Mouse (Mus musculus): ENCODE measurements around the gene Elf3. TPM values are rescaled to one million over a fixed set of nuclear protein-coding genes. Genes with fewer than 3 reads are reported as not detected.

Elf3 gene
- polyA plus RNA-seq (2015; fragmentation: Nextera tagmentation; extraction: Ambion mirVana) = 0.28 and 0.43 TPM in 2 replicates

DNA sequence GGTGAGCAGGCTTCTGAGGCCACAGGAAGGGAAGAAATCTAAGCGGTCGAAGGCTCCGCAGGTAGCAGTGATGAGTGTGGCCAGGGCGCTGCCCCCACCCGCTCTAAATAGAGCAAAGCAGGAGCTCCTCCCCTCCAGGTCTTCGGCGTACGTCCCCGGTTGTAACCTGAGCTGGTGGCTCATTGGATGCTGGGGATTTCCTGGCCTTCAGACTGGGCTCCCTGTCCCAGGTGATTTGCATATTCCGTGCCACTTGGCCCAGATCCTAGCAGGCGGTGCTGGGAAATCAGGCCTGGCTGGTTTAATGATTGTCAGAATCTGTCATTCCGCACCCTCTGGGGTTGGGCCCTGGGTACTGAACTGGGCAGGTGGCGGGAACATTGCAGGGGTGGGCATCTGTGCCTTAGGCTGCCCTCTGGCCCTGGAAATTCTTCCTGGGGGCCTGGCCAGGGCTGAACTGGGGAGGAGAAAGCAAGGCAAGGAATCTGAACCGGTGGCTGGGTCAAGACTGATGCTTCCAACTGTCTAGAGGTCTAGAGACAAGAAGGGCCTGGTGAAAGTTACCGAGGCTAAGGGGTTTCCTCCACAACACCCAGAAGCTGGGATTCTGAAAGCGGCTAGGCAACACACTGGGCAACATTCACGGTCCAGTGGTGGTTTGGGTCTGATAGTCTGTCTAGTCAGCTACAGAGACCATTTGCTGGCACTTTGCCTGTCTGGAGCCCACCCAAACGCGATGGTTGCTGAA, at the start of gene Elf3:
TSS of gene Elf3 (minus strand) at position 189 of the 748 bp plus-strand sequence.
- peaks cover 15% of the 10 kb centered on the region for H3K36me3 ChIP-seq
- H3K9me3 ChIP-seq = no peaks in the 10 kb centered on the region
- H3K9ac ChIP-seq (replicated peaks) = peak within 1 kb of the TSS; percentile 24; the same call in 1 of the 2 replicates
- peaks cover 11% of the 10 kb centered on the region for H3K4me1 ChIP-seq
- peak within 1 kb of the TSS; percentile 50; the same call in 1 of the 2 replicates for H3K27ac ChIP-seq (replicated peaks)
- WGBS = 7% methylated on average over 19 of the region's 19 CpGs
- H3K27me3 ChIP-seq = no peaks in the 10 kb centered on the region
- ATAC-seq (replicated peaks) = peak; percentile 69
- H3K4me3 ChIP-seq = peak within 1 kb of the TSS; percentile 25; the same call in 1 of the 2 replicates
- H3K4me2 ChIP-seq (replicated peaks) = peak within 1 kb of the TSS; percentile 44

DNA sequence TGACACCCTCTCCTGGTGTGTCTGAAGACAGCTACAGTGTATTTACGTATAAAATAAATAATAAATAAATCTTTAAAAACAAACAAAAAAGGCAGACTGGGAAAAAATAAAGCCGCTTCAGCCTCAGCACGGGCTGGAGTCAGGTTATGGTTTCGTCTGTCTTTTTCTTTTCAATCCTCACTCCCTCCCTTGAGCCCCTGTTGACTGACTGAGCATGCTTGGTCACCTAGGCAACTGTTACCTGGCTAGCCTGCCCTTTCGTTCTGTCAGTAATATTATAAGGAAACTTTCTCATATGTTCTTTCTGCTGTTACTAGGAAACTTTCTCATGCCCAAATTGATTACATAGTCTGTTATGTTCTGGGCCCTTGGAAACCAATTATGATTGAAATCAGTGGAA, 32.5 kb upstream of the Elf3 start:
- no peak for ATAC-seq (replicated peaks)
- Histone ChIP-seq H3K9me3 (no peaks in the 10 kb centered on the region), H3K4me2 (replicated peaks) (no peak overlapping the region), H3K4me3 (no peak overlapping the region), H3K27me3 (no peaks in the 10 kb centered on the region), H3K9ac (replicated peaks) (no peak overlapping the region), H3K27ac (replicated peaks) (no peak overlapping the region), H3K4me1 (no peaks in the 10 kb centered on the region), H3K36me3 (peaks cover 16% of the 10 kb centered on the region)
- 83% methylated on average over 5 of the region's 5 CpGs for WGBS

- WGBS = 85% methylated on average over 2 of the region's 2 CpGs
- H3K4me1 ChIP-seq = peaks cover 20% of the 10 kb centered on the region
- no peak overlapping the region for H3K4me3 ChIP-seq
- no peak overlapping the region for H3K27ac ChIP-seq (replicated peaks)
- no peak for ATAC-seq (replicated peaks)
- no peaks in the 10 kb centered on the region for H3K27me3 ChIP-seq
- H3K36me3 ChIP-seq = no peaks in the 10 kb centered on the region
- H3K4me2 ChIP-seq (replicated peaks) = no peak overlapping the region
- no peaks in the 10 kb centered on the region for H3K9me3 ChIP-seq
- H3K9ac ChIP-seq (replicated peaks) = no peak overlapping the region
Measured at GRCm38 (mm10) chr1:135286311-135286710, 27.9 kb upstream of the Elf3 start.

- peaks cover 30% of the 10 kb centered on the region for H3K4me1 ChIP-seq
- H3K27me3 ChIP-seq = no peaks in the 10 kb centered on the region
- peak; percentile 88 for ATAC-seq (replicated peaks)
- H3K9me3 ChIP-seq = no peaks in the 10 kb centered on the region
- H3K36me3 ChIP-seq = no peaks in the 10 kb centered on the region
- H3K4me2 ChIP-seq (replicated peaks) = peak within 1 kb of the TSS; percentile 68
- peak within 1 kb of the TSS; percentile 94 for H3K9ac ChIP-seq (replicated peaks)
- peak within 1 kb of the TSS; percentile 93 for H3K27ac ChIP-seq (replicated peaks)
- WGBS = 0% methylated on average over 36 of the region's 39 CpGs
- peak within 1 kb of the TSS; percentile 82 for H3K4me3 ChIP-seq
Measured at GRCm38 (mm10) chr1:135283826-135284291, 25.5 kb upstream of the Elf3 start, which contains the start of gene Rnpep. Gene Rnpep, minus strand, starts transcription at chr1:135284084.

- H3K4me3 ChIP-seq = peak overlapping the region; percentile 82
- H3K27me3 ChIP-seq = no peaks in the 10 kb centered on the region
- H3K27ac ChIP-seq (replicated peaks) = peak overlapping the region; percentile 93
- H3K9ac ChIP-seq (replicated peaks) = peak overlapping the region; percentile 94
- peak; percentile 82 for ATAC-seq (replicated peaks)
- WGBS = 0% methylated on average over 48 of the region's 48 CpGs
- H3K4me1 ChIP-seq = peaks cover 30% of the 10 kb centered on the region
- peak overlapping the region; percentile 68 for H3K4me2 ChIP-seq (replicated peaks)
- H3K9me3 ChIP-seq = no peaks in the 10 kb centered on the region
- peaks cover under 1% of the 10 kb centered on the region; the same call in 1 of the 2 replicates for H3K36me3 ChIP-seq
Measured at GRCm38 (mm10) chr1:135283287-135283825, 25.0 kb upstream of the Elf3 start.

DNA sequence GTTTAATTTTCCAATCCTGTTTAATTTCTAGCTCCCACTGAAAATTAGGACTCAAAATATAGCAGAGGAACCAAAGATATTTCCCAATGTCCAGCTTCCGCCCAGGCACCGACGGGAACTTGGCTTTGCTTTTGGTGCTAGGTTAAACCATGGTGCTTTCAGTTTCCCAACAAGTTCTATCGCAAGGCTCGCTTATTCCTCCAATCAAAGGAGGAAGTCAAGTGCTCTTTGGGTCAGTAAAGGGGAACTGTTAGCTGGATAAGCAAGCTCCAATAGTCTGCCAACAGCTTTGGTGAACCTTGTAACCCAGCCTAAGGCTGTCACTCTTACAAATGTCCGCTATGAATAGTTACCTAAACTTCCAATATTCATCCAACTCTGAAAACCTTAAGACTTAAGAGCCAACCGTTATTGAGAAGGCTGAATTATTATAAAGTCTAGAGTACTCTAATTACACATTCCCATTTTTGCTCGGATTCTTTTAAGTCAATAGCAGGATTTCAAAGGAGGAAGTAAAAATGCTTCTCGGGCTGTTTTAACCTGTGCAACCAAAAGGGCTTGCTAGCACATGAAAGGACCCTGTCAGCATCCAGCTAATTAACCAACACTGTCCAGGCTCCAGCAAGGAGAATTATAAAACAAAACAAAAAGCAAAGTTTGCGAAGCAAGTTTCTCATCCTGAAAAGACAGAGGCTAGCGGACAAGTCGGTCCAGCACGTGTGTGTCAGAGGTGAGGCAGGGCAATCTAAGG, 24.3 kb upstream of the Elf3 start:
- 31% methylated on average over 13 of the region's 13 CpGs for WGBS

GRCm38 (mm10) chr1:135281841-135282240, 23.5 kb upstream of the Elf3 start:
- Histone ChIP-seq H3K36me3 (peaks cover 14% of the 10 kb centered on the region), H3K4me2 (replicated peaks) (no peak overlapping the region), H3K4me1 (peaks cover 30% of the 10 kb centered on the region), H3K27me3 (no peaks in the 10 kb centered on the region), H3K9ac (replicated peaks) (no peak overlapping the region), H3K27ac (replicated peaks) (no peak overlapping the region), H3K9me3 (no peaks in the 10 kb centered on the region), H3K4me3 (no peak overlapping the region)
- WGBS = 94% methylated on average over 17 of the region's 17 CpGs
- ATAC-seq (replicated peaks) = no peak

More for the DNA sequence above, 24.3 kb upstream of the Elf3 start:
- Histone ChIP-seq H3K4me1 (peaks cover 30% of the 10 kb centered on the region), H3K9ac (replicated peaks) (peak overlapping the region; percentile 94), H3K9me3 (no peaks in the 10 kb centered on the region), H3K4me3 (peak overlapping the region; percentile 82), H3K27me3 (no peaks in the 10 kb centered on the region), H3K27ac (replicated peaks) (peak overlapping the region; percentile 93), H3K4me2 (replicated peaks) (peak overlapping the region; percentile 68), H3K36me3 (peaks cover 7% of the 10 kb centered on the region; the same call in 1 of the 2 replicates)
- ATAC-seq (replicated peaks) = no peak

DNA sequence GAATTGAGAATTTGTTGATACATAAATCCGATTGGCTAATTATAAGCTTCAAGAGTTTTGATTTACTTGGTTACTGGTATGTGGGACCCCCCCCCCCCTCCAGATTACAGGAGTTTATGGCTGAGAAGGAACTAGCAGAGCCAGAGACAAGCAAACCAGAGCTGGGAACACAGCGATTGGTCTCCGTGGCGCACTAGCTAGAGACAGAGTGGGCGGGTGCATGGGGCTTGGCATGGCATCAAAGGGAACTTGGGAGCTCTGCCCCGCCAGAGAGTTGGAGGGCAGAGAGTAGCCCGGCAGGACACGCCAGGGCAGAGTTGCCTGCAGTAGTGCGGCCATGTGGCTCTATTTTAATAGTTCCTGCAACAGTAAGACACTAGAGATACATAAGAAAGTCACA, 22.3 kb upstream of the Elf3 start:
- no peak for ATAC-seq (replicated peaks)
- Histone ChIP-seq H3K27me3 (no peaks in the 10 kb centered on the region), H3K9me3 (no peaks in the 10 kb centered on the region), H3K4me1 (peaks cover 30% of the 10 kb centered on the region), H3K4me3 (no peak overlapping the region), H3K27ac (replicated peaks) (no peak overlapping the region), H3K4me2 (replicated peaks) (no peak overlapping the region), H3K36me3 (peaks cover 23% of the 10 kb centered on the region), H3K9ac (replicated peaks) (no peak overlapping the region)
- WGBS = 53% methylated on average over 9 of the region's 9 CpGs

- Histone ChIP-seq H3K4me3 (no peak overlapping the region), H3K27ac (replicated peaks) (no peak overlapping the region), H3K4me1 (no peaks in the 10 kb centered on the region), H3K9ac (replicated peaks) (no peak overlapping the region), H3K9me3 (no peaks in the 10 kb centered on the region), H3K4me2 (replicated peaks) (no peak overlapping the region), H3K36me3 (peaks cover 50% of the 10 kb centered on the region), H3K27me3 (no peaks in the 10 kb centered on the region)
- ATAC-seq (replicated peaks) = no peak
- WGBS = 70% methylated on average over 9 of the region's 9 CpGs
Measured at GRCm38 (mm10) chr1:135271371-135271770, 13.0 kb upstream of the Elf3 start.

- no peak overlapping the region for H3K4me3 ChIP-seq
- H3K4me1 ChIP-seq = no peaks in the 10 kb centered on the region
- 89% methylated on average over 10 of the region's 10 CpGs for WGBS
- ATAC-seq (replicated peaks) = no peak
- H3K9me3 ChIP-seq = no peaks in the 10 kb centered on the region
- peaks cover 62% of the 10 kb centered on the region for H3K36me3 ChIP-seq
- no peaks in the 10 kb centered on the region for H3K27me3 ChIP-seq
- H3K9ac ChIP-seq (replicated peaks) = no peak overlapping the region
- no peak overlapping the region for H3K27ac ChIP-seq (replicated peaks)
- H3K4me2 ChIP-seq (replicated peaks) = no peak overlapping the region
Measured at GRCm38 (mm10) chr1:135267663-135268446, 9.5 kb upstream of the Elf3 start.

DNA sequence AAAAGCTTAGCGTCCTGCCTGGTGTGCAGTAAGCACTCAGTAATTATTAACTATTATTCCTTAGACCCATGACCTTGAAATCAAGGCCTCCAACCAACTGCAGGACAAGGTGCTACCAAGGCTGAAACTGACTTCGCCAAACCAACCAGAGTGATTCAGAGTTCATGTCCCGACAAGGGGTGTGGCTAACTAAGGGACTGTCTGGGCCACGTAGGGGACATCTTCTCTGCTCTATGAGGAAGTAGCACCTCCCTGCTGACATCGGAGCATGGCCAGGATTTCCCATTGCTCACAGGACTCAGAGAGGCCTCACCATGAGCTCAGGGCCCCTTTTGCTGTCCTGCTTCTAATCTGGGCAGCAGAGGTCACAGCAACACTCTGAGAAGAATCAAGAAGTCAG, 7.5 kb upstream of the Elf3 start:
- H3K4me3 ChIP-seq = no peak overlapping the region
- H3K9ac ChIP-seq (replicated peaks) = no peak overlapping the region
- WGBS = 93% methylated on average over 5 of the region's 5 CpGs
- no peak overlapping the region for H3K4me2 ChIP-seq (replicated peaks)
- ATAC-seq (replicated peaks) = no peak
- no peaks in the 10 kb centered on the region for H3K9me3 ChIP-seq
- peaks cover 64% of the 10 kb centered on the region for H3K36me3 ChIP-seq
- no peak overlapping the region for H3K27ac ChIP-seq (replicated peaks)
- H3K4me1 ChIP-seq = no peaks in the 10 kb centered on the region
- H3K27me3 ChIP-seq = no peaks in the 10 kb centered on the region

Measured in forebrain, embryonic 15.5 days (tissue).